Mouse (Mus musculus) embryo, embryonic 11 days (tissue): Measurements from ENCODE around the gene Exph5.

Source experiments
- DNase-seq: peaks from one replicate; pipeline ENCODE4 v3.0.0-alpha.2; 2015

Gene Exph5

GRCm38 (mm10) chr9:53409427-53409826 lies 108.0 kb downstream of the Exph5 start:
- DNase-seq, result no peak

- no peak for DNase-seq
Measured at GRCm38 (mm10) chr9:53422133-53422896, 120.8 kb downstream of the Exph5 start.

GRCm38 (mm10) chr9:53426726-53427125 lies 125.3 kb downstream of the Exph5 start:
- no peak for DNase-seq
